8 mouse cellular contexts compared by ENCODE assay signal in the genomic region with DNA sequence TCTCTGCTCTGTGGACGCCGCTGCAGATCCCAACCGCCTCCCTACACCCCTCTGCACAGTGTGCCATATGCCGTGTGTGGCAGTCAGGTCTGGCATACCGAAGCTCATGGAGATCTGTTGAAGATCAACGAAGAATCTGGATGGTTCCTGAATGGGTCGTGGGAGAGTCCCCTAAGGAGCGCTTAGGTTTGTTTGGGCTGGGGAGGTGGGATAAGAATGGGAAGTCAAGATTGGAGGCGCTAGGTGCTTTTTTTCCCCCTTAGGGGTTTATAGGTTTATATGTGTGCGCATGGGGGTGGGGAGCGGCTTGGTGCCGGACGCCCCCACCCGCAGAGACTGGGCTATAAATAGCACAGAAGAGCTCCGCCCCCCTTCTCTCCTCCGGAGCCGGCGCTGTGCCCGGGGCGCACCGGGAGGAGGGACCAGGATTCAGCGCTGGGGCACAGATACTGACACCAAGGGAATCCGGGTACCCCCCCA. TPM values are rescaled to one million over a fixed set of nuclear protein-coding genes. Genes with fewer than 3 reads are reported as not detected.
A peak's percentile ranks its signal among the peaks of the same experiment; 100 is the strongest.
DNase-seq lines count a peak whose midpoint lies in the region; ATAC-seq and TF ChIP-seq lines count a peak whose summit lies in the region.

A gene (plus strand): TSS at position 409 of the 480 bp plus-strand sequence.

- peak within 1 kb of the TSS; percentile 35 for H3K4me3 ChIP-seq in forebrain, embryonic 11.5 days (ENCODE audit: low read depth, low read length)
- peak within 1 kb of the TSS; percentile 29 for H3K4me3 ChIP-seq in lung, postnatal 0 days (ENCODE audit: low read depth, low read length)
- H3K4me3 ChIP-seq in small intestine, adult 2 months (ENCODE audit: low read depth, low read length): peak within 1 kb of the TSS; percentile 45

- peaks cover 21% of the 10 kb centered on the region for H3K27me3 ChIP-seq in forebrain, embryonic 11.5 days (ENCODE audit: control insufficient read depth, insufficient read depth, low read length)
- H3K27me3 ChIP-seq in lung, postnatal 0 days (replicated peaks; ENCODE audit: insufficient read depth, low read length): peaks cover 8% of the 10 kb centered on the region; the same call in 1 of the 2 replicates
- peaks cover 40% of the 10 kb centered on the region for H3K27me3 ChIP-seq in small intestine, adult 2 months (ENCODE audit: control insufficient read depth, insufficient read depth, low read length)

- peaks cover 25% of the 10 kb centered on the region for H3K4me1 ChIP-seq in forebrain, embryonic 11.5 days (replicated peaks; ENCODE audit: control insufficient read depth, insufficient read depth, low read length)
- peaks cover 17% of the 10 kb centered on the region for H3K4me1 ChIP-seq in lung, postnatal 0 days (ENCODE audit: insufficient read depth, low read depth, low read length)
- H3K4me1 ChIP-seq in small intestine, adult 2 months (ENCODE audit: control insufficient read depth, insufficient read depth, insufficient read length, low read length): peaks cover 11% of the 10 kb centered on the region; the same call in 1 of the 2 replicates

- no peak within 1 kb of the TSS for H3K27ac ChIP-seq in forebrain, embryonic 11.5 days (ENCODE audit: low read depth, low read length)
- H3K27ac ChIP-seq in lung, postnatal 0 days (ENCODE audit: low read length): no peak within 1 kb of the TSS
- no peak within 1 kb of the TSS for H3K27ac ChIP-seq in small intestine, adult 2 months (ENCODE audit: insufficient read depth, low read depth, low read length)

- no peaks in the 10 kb centered on the region for H3K9me3 ChIP-seq in forebrain, embryonic 11.5 days (ENCODE audit: control insufficient read depth, low read length)
- H3K9me3 ChIP-seq in lung, postnatal 0 days (ENCODE audit: low read length): no peaks in the 10 kb centered on the region

- no peaks in the 10 kb centered on the region for H3K36me3 ChIP-seq in forebrain, embryonic 11.5 days (ENCODE audit: control insufficient read depth, insufficient read depth, low read length)
- H3K36me3 ChIP-seq in lung, postnatal 0 days (ENCODE audit: insufficient read depth, low read length): no peaks in the 10 kb centered on the region
- no peaks in the 10 kb centered on the region for H3K36me3 ChIP-seq in small intestine, adult 2 months (ENCODE audit: control insufficient read depth, insufficient read depth, low read length)

- intact Hi-C loops in heart, postnatal 10 days (cut with DNase I): no loop called here

- no peak for TF ChIP-seq CTCF in lung, postnatal 0 days (IDR thresholded peaks at IDR 0.05)
- no peak for TF ChIP-seq CTCF in small intestine, adult 2 months (IDR thresholded peaks at IDR 0.05; ENCODE audit: extremely low read depth, insufficient read length, insufficient replicate concordance, low read depth, low read length)

- no peak for TF ChIP-seq EP300 in lung, postnatal 0 days (IDR thresholded peaks at IDR 0.05)

- H3K4me2 ChIP-seq in forebrain, embryonic 11.5 days (ENCODE audit: low read depth, low read length, severe bottlenecking): peak within 1 kb of the TSS; percentile 91
- peak within 1 kb of the TSS; percentile 85 for H3K4me2 ChIP-seq in lung, postnatal 0 days (replicated peaks; ENCODE audit: low read depth, low read length)

- peak; percentile 48 for DNase-seq in thymus, postnatal 4 days
- DNase-seq in thymus, postnatal 10 days (ENCODE audit: low spot score in 2 of 2): no peak
- peak; percentile 61 for DNase-seq in forebrain, embryonic 11.5 days (ENCODE audit: low spot score)
- DNase-seq in heart, postnatal 10 days: peak; percentile 72 to 77
- peak; percentile 87 for DNase-seq in layer of hippocampus, adult 9-11 months
- peak; percentile 22 for DNase-seq in lung, postnatal 0 days (ENCODE audit: low spot score)
- DNase-seq in spleen, postnatal 4 days (ENCODE audit: low spot score in 2 of 2): no peak

- ATAC-seq in forebrain, embryonic 11.5 days (replicated peaks; ENCODE audit: low FRiP score): no peak
- ATAC-seq in lung, postnatal 0 days: no peak

- peak within 1 kb of the TSS; percentile 67 for H3K9ac ChIP-seq in forebrain, embryonic 11.5 days (ENCODE audit: low read length)
- 0 out of 2 replicates have a peak within 1 kb of the TSS, but pooled peaks have one; percentile 9 for H3K9ac ChIP-seq in lung, postnatal 0 days (replicated peaks; ENCODE audit: low read depth)

- TF ChIP-seq POLR2A in small intestine, adult 2 months (IDR thresholded peaks at IDR 0.05; ENCODE audit: low read depth, low read length): no peak

- WGBS in forebrain, embryonic 11.5 days: 0% methylated on average over 23 of the region's 23 CpGs
- WGBS in lung, postnatal 0 days: 2% methylated on average over 16 of the region's 23 CpGs
- 4% methylated on average over 21 of the region's 23 CpGs for WGBS in small intestine, adult 2 months

RNA-seq across cellular contexts. Expression of the gene that starts here (rescaled TPM):
- 1.9 and 2.4 TPM in 2 replicates for polyA plus RNA-seq in forebrain, embryonic 11.5 days (2014; fragmentation: Nextera tagmentation; extraction: Ambion mirVana)
- total RNA-seq in heart, postnatal 10 days (2021): 1 to 10 TPM; 2.0 to 5.5 TPM
- polyA plus RNA-seq in lung, postnatal 0 days (2015; fragmentation: Nextera tagmentation; extraction: Ambion mirVana): 0.18 and 0.37 TPM in 2 replicates
- polyA plus RNA-seq in small intestine, adult 2 months (2012; rRNA removed): 0.44 and 0.63 TPM in 2 replicates

Comparison
In these comparisons a context has a peak if more than half of its experiments do, and no peak if none do; other contexts are left out.
1. DNase-seq: peak in thymus, postnatal 4 days (single experiment), forebrain, embryonic 11.5 days (single experiment), heart, postnatal 10 days (2 of 2) and layer of hippocampus, adult 9-11 months (single experiment); none in thymus, postnatal 10 days (0 of 2) and spleen, postnatal 4 days (0 of 2).
2. Peak in DNase-seq, H3K4me3 ChIP-seq, H3K9ac ChIP-seq and H3K4me2 ChIP-seq in lung, postnatal 0 days; RNA of the gene not detected or under 1 TPM.
3. Peak in every context shown above with its lines, with median percentiles within 50 percentile points of each other: H3K4me3 ChIP-seq.